7 mouse cellular contexts compared by ENCODE assay signal in the genomic region with DNA sequence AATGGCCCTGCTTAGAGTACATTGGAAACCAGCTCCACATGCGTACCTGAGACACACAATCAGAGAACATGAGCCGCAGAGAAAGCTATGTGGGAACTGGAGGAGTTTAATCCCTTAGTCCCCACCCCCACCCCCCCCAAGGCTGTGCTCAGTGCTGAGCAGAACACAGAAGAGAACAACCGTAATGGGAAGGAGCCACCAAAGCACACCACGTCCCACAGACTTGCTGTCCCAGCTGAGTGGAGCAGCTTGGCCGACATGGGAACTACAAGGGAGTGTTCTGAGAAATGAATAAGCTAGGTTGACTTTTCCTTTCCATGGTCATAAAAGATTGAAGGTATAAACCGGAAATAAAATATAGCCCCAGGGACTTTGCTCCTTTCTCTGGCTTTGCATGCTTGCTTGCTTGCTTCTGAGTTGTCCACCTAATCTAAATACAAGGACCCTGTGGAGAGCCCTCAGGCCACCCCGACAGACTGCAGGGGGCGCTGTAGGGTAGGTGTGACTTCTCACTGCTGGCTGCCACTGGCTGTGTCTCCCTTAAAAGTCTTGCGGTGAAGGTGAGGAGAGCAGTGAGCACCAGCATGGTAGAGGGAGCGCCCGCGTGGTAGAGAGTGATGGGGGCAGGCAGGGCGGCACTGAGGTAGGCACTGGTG.
DNase-seq lines count a peak whose midpoint lies in the region; ATAC-seq and TF ChIP-seq lines count a peak whose summit lies in the region.

No protein-coding gene starts in this region.

- no peak for ATAC-seq in midbrain, embryonic 13.5 days
- ATAC-seq in intestine, postnatal 0 days, result peak; percentile 83
- no peak for ATAC-seq in inflammation-experienced regulatory T-cells, adult 6 months

- peak; percentile 33 for DNase-seq in midbrain, embryonic 10.5 days (ENCODE audit: low spot score)
- DNase-seq in brain, embryonic 14.5 days (ENCODE audit: low read depth), result no peak
- DNase-seq in lung, postnatal 36 days, result peak; percentile 63
- DNase-seq in right cerebral cortex, postnatal 14 days, result no peak

- no peak overlapping the region for H3K9ac ChIP-seq in midbrain, embryonic 13.5 days (replicated peaks)
- H3K9ac ChIP-seq in intestine, postnatal 0 days (ENCODE audit: low read depth, low read length), result no peak overlapping the region

- H3K27ac ChIP-seq in midbrain, embryonic 10.5 days (replicated peaks), result no peak overlapping the region; the same call in 1 of the 2 replicates
- no peak overlapping the region; the same call in 1 of the 2 replicates for H3K27ac ChIP-seq in midbrain, embryonic 13.5 days
- no peak overlapping the region for H3K27ac ChIP-seq in intestine, postnatal 0 days (ENCODE audit: low read depth, low read length)

- peaks cover 13% of the 10 kb centered on the region for H3K36me3 ChIP-seq in midbrain, embryonic 10.5 days
- peaks cover 17% of the 10 kb centered on the region for H3K36me3 ChIP-seq in midbrain, embryonic 13.5 days
- H3K36me3 ChIP-seq in intestine, postnatal 0 days (ENCODE audit: control insufficient read depth, insufficient read depth), result peaks cover 4% of the 10 kb centered on the region; the same call in 1 of the 2 replicates

- 59% methylated on average over 13 of the region's 13 CpGs for WGBS in midbrain, embryonic 10.5 days
- 53% methylated on average over 13 of the region's 13 CpGs for WGBS in midbrain, embryonic 13.5 days
- 52% methylated on average over 13 of the region's 13 CpGs for WGBS in intestine, postnatal 0 days

- H3K9me3 ChIP-seq in midbrain, embryonic 10.5 days (replicated peaks), result no peaks in the 10 kb centered on the region
- H3K9me3 ChIP-seq in midbrain, embryonic 13.5 days, result no peaks in the 10 kb centered on the region
- no peaks in the 10 kb centered on the region for H3K9me3 ChIP-seq in intestine, postnatal 0 days (ENCODE audit: control insufficient read depth)

- H3K4me1 ChIP-seq in midbrain, embryonic 10.5 days, result peaks cover 12% of the 10 kb centered on the region
- peaks cover 13% of the 10 kb centered on the region for H3K4me1 ChIP-seq in midbrain, embryonic 13.5 days (replicated peaks)
- no peaks in the 10 kb centered on the region; the same call in none of the 2 replicates for H3K4me1 ChIP-seq in intestine, postnatal 0 days (replicated peaks; ENCODE audit: control insufficient read depth, insufficient read depth, low read length)

- no peak for TF ChIP-seq POLR2A in brain, embryonic 14.5 days (IDR thresholded peaks at IDR 0.05; ENCODE audit: borderline replicate concordance, extremely low read depth, insufficient read depth, insufficient read length, poor library complexity, severe bottlenecking)

- no peak overlapping the region for H3K4me2 ChIP-seq in midbrain, embryonic 13.5 days (replicated peaks)
- H3K4me2 ChIP-seq in intestine, postnatal 0 days (replicated peaks; ENCODE audit: low read depth), result no peak overlapping the region

- H3K27me3 ChIP-seq in midbrain, embryonic 10.5 days (ENCODE audit: low read depth, poor library complexity, severe bottlenecking), result no peaks in the 10 kb centered on the region
- H3K27me3 ChIP-seq in midbrain, embryonic 13.5 days, result no peaks in the 10 kb centered on the region
- no peaks in the 10 kb centered on the region for H3K27me3 ChIP-seq in intestine, postnatal 0 days (replicated peaks; ENCODE audit: control insufficient read depth, insufficient read depth, low read length)

- no peak overlapping the region for H3K4me3 ChIP-seq in midbrain, embryonic 10.5 days
- H3K4me3 ChIP-seq in midbrain, embryonic 13.5 days (replicated peaks), result no peak overlapping the region
- H3K4me3 ChIP-seq in intestine, postnatal 0 days (ENCODE audit: low read depth, low read length), result no peak overlapping the region

- peak; percentile 31; the same call in 1 of the 2 replicates for TF ChIP-seq CTCF in brain, embryonic 14.5 days (IDR thresholded peaks at IDR 0.05; ENCODE audit: borderline replicate concordance, extremely low read depth, insufficient read depth, insufficient read length)
- peak; percentile 71 for TF ChIP-seq CTCF in intestine, postnatal 0 days (IDR thresholded peaks at IDR 0.05; ENCODE audit: low read depth)

Comparison
In these comparisons a context has a peak if more than half of its experiments do, and no peak if none do; other contexts are left out.
1. DNase-seq: peak in midbrain, embryonic 10.5 days (single experiment) and lung, postnatal 36 days (single experiment); none in brain, embryonic 14.5 days (single experiment) and right cerebral cortex, postnatal 14 days (single experiment).